Mouse (Mus musculus): ENCODE data around the gene Chchd5. TPM values are rescaled to one million over a fixed set of nuclear protein-coding genes. Genes with fewer than 3 reads are reported as not detected.

Gene Chchd5
- 21.8 and 23.3 TPM in 2 replicates for polyA plus RNA-seq (2016; fragmentation: Nextera tagmentation; extraction: Ambion mirVana)

- H3K27me3 ChIP-seq = no peaks in the 10 kb centered on the region
- 0 out of 2 replicates have a peak, but pooled peaks cover 6% of the 10 kb centered on the region for H3K9me3 ChIP-seq
- peak within 1 kb of the TSS; percentile 78 for H3K4me2 ChIP-seq
- ATAC-seq (ENCODE audit: low FRiP score) = peak; percentile 100
- H3K4me3 ChIP-seq (replicated peaks) = peak within 1 kb of the TSS; percentile 61
- under 1% methylated on average over 35 of the region's 35 CpGs for WGBS
- peaks cover 61% of the 10 kb centered on the region for H3K36me3 ChIP-seq (replicated peaks)
- H3K9ac ChIP-seq = peak within 1 kb of the TSS; percentile 71
- H3K4me1 ChIP-seq = peaks cover 15% of the 10 kb centered on the region
- H3K27ac ChIP-seq = peak within 1 kb of the TSS; percentile 85
Measured at GRCm38 (mm10) chr2:129129412-129129929, at the start of gene Chchd5. Gene Chchd5, plus strand, starts transcription at chr2:129129700.

GRCm38 (mm10) chr2:129081097-129081496 is 48.4 kb upstream of the Chchd5 start:
- Histone ChIP-seq H3K27me3 (no peaks in the 10 kb centered on the region), H3K4me2 (no peak overlapping the region), H3K36me3 (replicated peaks) (peaks cover 67% of the 10 kb centered on the region), H3K27ac (no peak overlapping the region), H3K4me3 (replicated peaks) (no peak overlapping the region), H3K9ac (no peak overlapping the region), H3K4me1 (no peaks in the 10 kb centered on the region), H3K9me3 (no peaks in the 10 kb centered on the region)
- no peak for ATAC-seq (ENCODE audit: low FRiP score)
- 74% methylated on average over 13 of the region's 13 CpGs for WGBS

GRCm38 (mm10) chr2:129083514-129083913 is 46.0 kb upstream of the Chchd5 start:
- H3K9me3 ChIP-seq = no peaks in the 10 kb centered on the region
- 94% methylated on average over 5 of the region's 5 CpGs for WGBS
- ATAC-seq (ENCODE audit: low FRiP score) = no peak
- H3K4me3 ChIP-seq (replicated peaks) = no peak overlapping the region
- H3K27me3 ChIP-seq = no peaks in the 10 kb centered on the region
- no peak overlapping the region for H3K4me2 ChIP-seq
- H3K4me1 ChIP-seq = no peaks in the 10 kb centered on the region
- no peak overlapping the region for H3K27ac ChIP-seq
- H3K9ac ChIP-seq = no peak overlapping the region
- peaks cover 61% of the 10 kb centered on the region for H3K36me3 ChIP-seq (replicated peaks)

- H3K36me3 ChIP-seq (replicated peaks) = peaks cover 62% of the 10 kb centered on the region
- 55% methylated on average over 2 of the region's 2 CpGs for WGBS
Measured at GRCm38 (mm10) chr2:129084959-129085358, 44.5 kb upstream of the Chchd5 start.

GRCm38 (mm10) chr2:129087520-129087919 is 42.0 kb upstream of the Chchd5 start:
- Histone ChIP-seq H3K27ac (no peak overlapping the region), H3K4me2 (no peak overlapping the region), H3K36me3 (replicated peaks) (peaks cover 61% of the 10 kb centered on the region), H3K27me3 (no peaks in the 10 kb centered on the region), H3K9me3 (no peaks in the 10 kb centered on the region), H3K4me3 (replicated peaks) (no peak overlapping the region), H3K4me1 (no peaks in the 10 kb centered on the region), H3K9ac (no peak overlapping the region)
- ATAC-seq (ENCODE audit: low FRiP score) = no peak
- 95% methylated on average over 1 of the region's 1 CpGs for WGBS

More at GRCm38 (mm10) chr2:129084959-129085358, 44.5 kb upstream of the Chchd5 start:
- no peaks in the 10 kb centered on the region for H3K27me3 ChIP-seq
- no peak overlapping the region for H3K9ac ChIP-seq
- ATAC-seq (ENCODE audit: low FRiP score) = no peak
- no peak overlapping the region for H3K4me2 ChIP-seq
- H3K27ac ChIP-seq = no peak overlapping the region
- no peaks in the 10 kb centered on the region for H3K9me3 ChIP-seq
- H3K4me3 ChIP-seq (replicated peaks) = no peak overlapping the region
- H3K4me1 ChIP-seq = no peaks in the 10 kb centered on the region

GRCm38 (mm10) chr2:129090370-129090769 is 39.1 kb upstream of the Chchd5 start:
- H3K9me3 ChIP-seq = no peaks in the 10 kb centered on the region
- ATAC-seq (ENCODE audit: low FRiP score) = no peak
- H3K27ac ChIP-seq = no peak overlapping the region
- H3K27me3 ChIP-seq = no peaks in the 10 kb centered on the region
- no peak overlapping the region for H3K4me3 ChIP-seq (replicated peaks)
- WGBS = 77% methylated on average over 4 of the region's 4 CpGs
- peaks cover 76% of the 10 kb centered on the region for H3K36me3 ChIP-seq (replicated peaks)
- no peak overlapping the region for H3K4me2 ChIP-seq
- H3K9ac ChIP-seq = no peak overlapping the region
- no peaks in the 10 kb centered on the region for H3K4me1 ChIP-seq

GRCm38 (mm10) chr2:129092810-129093209 is 36.7 kb upstream of the Chchd5 start:
- Histone ChIP-seq H3K9ac (no peak overlapping the region), H3K36me3 (replicated peaks) (peaks cover 58% of the 10 kb centered on the region), H3K27me3 (no peaks in the 10 kb centered on the region), H3K27ac (no peak overlapping the region), H3K4me3 (replicated peaks) (no peak overlapping the region), H3K4me1 (no peaks in the 10 kb centered on the region), H3K4me2 (no peak overlapping the region), H3K9me3 (no peaks in the 10 kb centered on the region)
- ATAC-seq (ENCODE audit: low FRiP score) = no peak
- WGBS = 94% methylated on average over 12 of the region's 12 CpGs

GRCm38 (mm10) chr2:129093926-129094724 is 35.4 kb upstream of the Chchd5 start:
- Histone ChIP-seq H3K27ac (no peak overlapping the region), H3K4me2 (no peak overlapping the region), H3K27me3 (no peaks in the 10 kb centered on the region), H3K9me3 (no peaks in the 10 kb centered on the region), H3K9ac (no peak overlapping the region), H3K36me3 (replicated peaks) (peaks cover 49% of the 10 kb centered on the region), H3K4me3 (replicated peaks) (no peak overlapping the region), H3K4me1 (no peaks in the 10 kb centered on the region)
- WGBS = 90% methylated on average over 18 of the region's 18 CpGs
- ATAC-seq (ENCODE audit: low FRiP score) = no peak

GRCm38 (mm10) chr2:129100784-129101310 is 28.7 kb upstream of the Chchd5 start, which contains the start of gene Polr1b:
Gene Polr1b, plus strand, starts transcription at chr2:129100995.
- Histone ChIP-seq H3K27me3 (no peaks in the 10 kb centered on the region), H3K27ac (no peak within 1 kb of the TSS)

GRCm38 (mm10) chr2:129112924-129113323 is 16.6 kb upstream of the Chchd5 start:
- Histone ChIP-seq H3K4me2 (no peak overlapping the region), H3K9me3 (no peaks in the 10 kb centered on the region), H3K4me1 (no peaks in the 10 kb centered on the region), H3K9ac (no peak overlapping the region), H3K4me3 (replicated peaks) (no peak overlapping the region), H3K27ac (no peak overlapping the region), H3K27me3 (no peaks in the 10 kb centered on the region), H3K36me3 (replicated peaks) (peaks cover 78% of the 10 kb centered on the region)
- WGBS = 92% methylated on average over 5 of the region's 5 CpGs
- ATAC-seq (ENCODE audit: low FRiP score) = no peak

More at GRCm38 (mm10) chr2:129100784-129101310, 28.7 kb upstream of the Chchd5 start, which contains the start of gene Polr1b:
- Histone ChIP-seq H3K36me3 (replicated peaks) (peaks cover 30% of the 10 kb centered on the region), H3K4me3 (replicated peaks) (peak within 1 kb of the TSS; percentile 61), H3K9ac (peak within 1 kb of the TSS; percentile 66), H3K4me1 (peaks cover 6% of the 10 kb centered on the region), H3K9me3 (no peaks in the 10 kb centered on the region), H3K4me2 (peak within 1 kb of the TSS; percentile 77)
- peak; percentile 99 for ATAC-seq (ENCODE audit: low FRiP score)
- WGBS = 1% methylated on average over 35 of the region's 35 CpGs

GRCm38 (mm10) chr2:129115706-129116367 is 13.7 kb upstream of the Chchd5 start:
- 94% methylated on average over 9 of the region's 9 CpGs for WGBS
- H3K4me1 ChIP-seq = no peaks in the 10 kb centered on the region

GRCm38 (mm10) chr2:129116368-129116739 is 13.1 kb upstream of the Chchd5 start:
- no peak for ATAC-seq (ENCODE audit: low FRiP score)
- Histone ChIP-seq H3K4me3 (replicated peaks) (no peak overlapping the region), H3K9ac (no peak overlapping the region), H3K4me1 (no peaks in the 10 kb centered on the region), H3K27me3 (no peaks in the 10 kb centered on the region), H3K27ac (no peak overlapping the region), H3K36me3 (replicated peaks) (peaks cover 90% of the 10 kb centered on the region), H3K9me3 (no peaks in the 10 kb centered on the region), H3K4me2 (no peak overlapping the region)
- 100% methylated on average over 1 of the region's 1 CpGs for WGBS

More at GRCm38 (mm10) chr2:129115706-129116367, 13.7 kb upstream of the Chchd5 start:
- Histone ChIP-seq H3K4me2 (no peak overlapping the region), H3K9me3 (no peaks in the 10 kb centered on the region), H3K27ac (no peak overlapping the region), H3K4me3 (replicated peaks) (no peak overlapping the region), H3K27me3 (no peaks in the 10 kb centered on the region), H3K36me3 (replicated peaks) (peaks cover 86% of the 10 kb centered on the region), H3K9ac (no peak overlapping the region)
- ATAC-seq (ENCODE audit: low FRiP score) = no peak

Data from forebrain, embryonic 12.5 days (tissue).